Mouse (Mus musculus) C2C12 (cell line): Measurements from ENCODE around the gene Csnk1e. TPM values are rescaled to one million over a fixed set of nuclear protein-coding genes. Genes with fewer than 3 reads are reported as not detected.
A peak's percentile ranks its signal among the peaks of the same experiment; 100 is the strongest.
"Not testable (repeated sequence)": the region's sequence is repeated elsewhere in the genome, so short reads cannot be mapped to it uniquely, and the experiment has no call there.

Experiments
- H3K27me3 ChIP-seq: one replicate; pipeline ENCODE4 v1.6.1; 2011; ENCODE audit not compliant: control insufficient read depth, insufficient read depth, insufficient read length
- H3K36me3 ChIP-seq: one replicate; pipeline ENCODE4 v1.6.1; 2011; ENCODE audit not compliant: control insufficient read depth, insufficient read depth
- H3K4me3 ChIP-seq: one replicate; pipeline ENCODE4 v1.5.1; 2011; ENCODE audit warnings: mild to moderate bottlenecking, control low read depth; ENCODE audit not compliant: poor library complexity, insufficient read depth, severe bottlenecking
- H3K79me2 ChIP-seq: one replicate; pipeline ENCODE4 v1.6.1; 2011; ENCODE audit not compliant: control insufficient read depth, insufficient read depth
- H3K79me3 ChIP-seq: one replicate; pipeline ENCODE4 v1.6.1; 2011; ENCODE audit warnings: low read depth, control low read depth
- H3ac ChIP-seq: one replicate; pipeline ENCODE3; 2011; ENCODE audit warnings: low read depth; ENCODE audit not compliant: control insufficient read depth, insufficient read length
- CEBPB ChIP-seq: IDR thresholded peaks from one replicate; pipeline ENCODE4 v1.6.1; 2011; ENCODE audit warnings: low read depth, mild to moderate bottlenecking, control low read depth, moderate library complexity
- CTCF ChIP-seq: IDR thresholded peaks from one replicate; pipeline ENCODE4 v1.5.1; 2011; ENCODE audit not compliant: control insufficient read depth, insufficient read depth, insufficient read length
- FOSL1 ChIP-seq: IDR thresholded peaks from one replicate; pipeline ENCODE4 v1.8.0; 2011; ENCODE audit warnings: mild to moderate bottlenecking, low read length; ENCODE audit not compliant: poor library complexity, insufficient read depth, severe bottlenecking
- MAX ChIP-seq: IDR thresholded peaks from one replicate; pipeline ENCODE4 v1.6.1; 2011; ENCODE audit warnings: mild to moderate bottlenecking, control low read depth
- MYOD1 ChIP-seq: IDR thresholded peaks from one replicate; pipeline ENCODE4 v1.6.1; 2011; ENCODE audit warnings: low read depth; ENCODE audit not compliant: control insufficient read depth, insufficient read length
- MYOG ChIP-seq: IDR thresholded peaks from one replicate; pipeline ENCODE4 v1.6.1; 2011; ENCODE audit not compliant: control insufficient read depth, insufficient read length; ENCODE audit errors: extremely low read depth
- USF1 ChIP-seq: IDR thresholded peaks from one replicate; pipeline ENCODE4 v1.6.1; 2011; ENCODE audit warnings: low read depth, mild to moderate bottlenecking, control low read depth, moderate library complexity
- polyA plus RNA-seq: library from polyadenylated mRNA; unstranded; fragments of >200 nt; fragmentation: generic; extraction: Trizol; gene quantifications from one replicate; pipeline ENCODE4 v1.2.1, GENCODE M21; 2012; ENCODE audit warnings: missing spikeins

Csnk1e gene
- polyA plus RNA-seq, 1 experiment, result 98.6 TPM

DNA sequence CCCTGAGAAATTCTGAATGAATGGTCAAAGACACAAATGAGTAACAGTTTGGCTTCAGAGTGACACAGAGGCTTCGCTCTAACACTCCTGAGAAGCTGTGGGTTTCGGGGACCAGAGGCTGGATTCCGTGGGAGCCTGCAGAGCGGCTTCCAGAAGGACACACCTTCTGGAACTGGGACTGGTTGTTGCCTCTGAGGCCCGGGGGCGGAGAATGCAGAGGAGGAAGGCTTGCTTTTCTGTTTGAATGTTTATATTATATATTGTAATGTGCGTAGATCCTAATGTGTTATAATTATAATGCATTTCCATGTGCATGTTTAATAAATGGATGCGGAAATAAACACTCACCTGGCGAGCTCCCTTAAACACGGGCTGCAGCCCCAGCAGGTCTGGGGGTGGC is 15.7 kb upstream of the Csnk1e start:
- no peaks in the 10 kb centered on the region for H3K79me3 ChIP-seq
- no peak overlapping the region for H3K4me3 ChIP-seq
- TF ChIP-seq USF1, result no peak
- TF ChIP-seq FOSL1, result no peak
- no peak for TF ChIP-seq CTCF
- TF ChIP-seq MAX, result no peak
- no peak for TF ChIP-seq MYOG
- no peak for TF ChIP-seq CEBPB
- no peak for TF ChIP-seq MYOD1

DNA sequence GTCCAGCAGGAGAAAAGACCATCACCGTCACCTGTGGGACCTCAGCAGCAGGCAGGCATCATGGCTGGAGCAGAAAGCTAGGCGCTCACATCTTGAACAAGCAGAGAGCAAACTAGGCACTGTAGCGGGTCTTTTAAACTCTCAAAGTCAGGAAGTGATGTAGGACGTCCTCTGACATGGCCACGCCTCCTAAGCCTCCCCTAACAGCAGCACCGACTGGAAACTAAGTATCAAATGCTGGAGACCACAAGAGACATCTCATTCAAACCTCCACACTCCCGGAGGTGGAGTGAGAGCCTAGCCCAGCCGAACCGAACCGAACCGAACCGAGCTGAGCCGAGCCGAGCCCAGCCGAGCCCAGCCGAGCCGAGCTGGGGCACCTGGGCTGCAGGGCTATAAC is 15.2 kb upstream of the Csnk1e start:
- H3K27me3 ChIP-seq, result peaks cover 4% of the 10 kb centered on the region
- no peaks in the 10 kb centered on the region for H3K79me3 ChIP-seq
- TF ChIP-seq MYOD1, result no peak
- H3K79me2 ChIP-seq, result no peaks in the 10 kb centered on the region
- no peak overlapping the region for H3K4me3 ChIP-seq
- no peak overlapping the region for H3ac ChIP-seq
- no peaks in the 10 kb centered on the region for H3K36me3 ChIP-seq

More for the DNA sequence above, 15.7 kb upstream of the Csnk1e start:
- Histone ChIP-seq H3ac (no peak overlapping the region), H3K79me2 (no peaks in the 10 kb centered on the region), H3K27me3 (peaks cover 5% of the 10 kb centered on the region), H3K36me3 (no peaks in the 10 kb centered on the region)

DNA sequence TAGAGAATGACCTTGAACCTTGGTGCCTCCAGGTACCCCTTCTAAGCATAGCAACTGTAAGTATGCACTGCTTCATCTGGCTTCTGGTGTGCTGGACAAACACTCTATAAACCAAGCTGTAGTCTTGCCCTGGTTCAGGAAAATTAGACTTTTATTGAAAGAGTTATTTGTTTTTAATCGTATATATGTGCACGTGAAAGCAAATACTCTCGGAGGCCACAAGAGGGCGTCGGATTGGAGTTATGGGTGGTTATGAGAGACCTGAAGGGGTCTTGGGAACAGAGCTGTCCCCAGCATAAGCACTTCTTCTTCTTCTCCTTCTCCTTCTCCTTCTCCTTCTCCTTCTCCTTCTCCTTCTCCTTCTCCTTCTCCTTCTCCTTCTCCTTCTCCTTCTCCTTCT is 14.2 kb upstream of the Csnk1e start:
- Histone ChIP-seq H3K79me3 (no peaks in the 10 kb centered on the region), H3ac (no peak overlapping the region), H3K4me3 (no peak overlapping the region), H3K36me3 (no peaks in the 10 kb centered on the region), H3K79me2 (no peaks in the 10 kb centered on the region), H3K27me3 (peaks cover 4% of the 10 kb centered on the region)
- TF ChIP-seq CTCF, result no peak
- TF ChIP-seq CEBPB, result no peak
- no peak for TF ChIP-seq MYOD1
- no peak for TF ChIP-seq MAX
- no peak for TF ChIP-seq USF1
- TF ChIP-seq MYOG, result no peak
- no peak for TF ChIP-seq FOSL1

DNA sequence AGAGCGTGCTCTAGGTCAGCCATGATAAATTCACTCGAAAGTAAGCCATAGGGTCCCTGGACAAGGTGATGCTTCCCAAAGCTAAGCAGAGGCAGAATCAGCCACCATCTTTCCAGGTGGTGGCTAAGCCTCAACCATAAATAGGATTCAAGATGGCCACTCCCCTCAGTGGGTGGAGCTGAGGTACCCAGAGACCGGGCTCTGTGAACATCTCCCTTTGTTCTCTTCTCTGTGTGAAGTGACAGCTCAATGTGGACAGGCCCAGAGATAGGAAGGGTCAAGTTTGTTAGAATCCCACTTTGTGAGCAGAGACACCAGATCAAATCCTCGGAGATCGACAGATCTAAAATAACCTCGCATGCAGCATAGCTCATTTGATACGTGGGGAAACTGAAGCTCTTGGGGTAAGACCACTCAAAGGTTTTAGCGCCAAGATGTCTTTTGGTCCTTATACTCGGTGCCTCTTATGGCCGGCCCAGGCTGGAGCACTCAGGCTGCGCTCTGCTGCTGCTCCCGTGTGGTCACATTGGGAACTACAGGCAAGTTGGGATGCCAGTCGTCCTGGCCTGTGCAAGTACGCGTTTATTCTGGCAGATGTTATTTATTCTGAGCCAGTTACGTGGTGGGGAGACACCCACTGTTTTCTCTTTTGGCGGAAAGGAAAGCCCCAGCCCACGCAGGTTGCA is 11.4 kb upstream of the Csnk1e start:
- no peaks in the 10 kb centered on the region for H3K36me3 ChIP-seq
- peaks cover 12% of the 10 kb centered on the region for H3K27me3 ChIP-seq
- TF ChIP-seq MAX (peak; percentile 49), CTCF (peak; percentile 98), CEBPB (no peak)
- no peak overlapping the region for H3ac ChIP-seq
- H3K79me2 ChIP-seq, result no peaks in the 10 kb centered on the region
- H3K4me3 ChIP-seq, result no peak overlapping the region
- H3K79me3 ChIP-seq, result no peaks in the 10 kb centered on the region

DNA sequence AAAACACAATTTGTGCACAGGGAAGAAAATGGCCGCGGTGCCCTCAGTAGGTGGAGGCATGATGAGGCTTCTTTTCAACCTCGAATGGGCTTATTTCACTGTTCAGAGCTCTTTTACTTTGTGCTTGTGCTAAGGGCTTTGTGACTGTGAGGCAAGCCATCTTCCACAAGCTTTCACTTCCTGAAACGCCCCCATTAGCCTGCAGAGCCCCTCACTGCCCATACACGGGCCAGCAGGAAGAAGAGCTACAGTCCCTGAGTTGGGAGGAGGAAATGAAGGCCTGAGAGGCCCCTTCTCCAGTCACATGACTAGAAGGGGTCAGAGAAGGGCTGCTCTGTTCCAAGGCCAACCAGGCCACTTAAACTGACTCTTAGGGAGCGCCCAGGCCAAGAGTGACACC is 1.2 kb upstream of the Csnk1e start:
- H3K4me3 ChIP-seq, result no peak overlapping the region
- TF ChIP-seq MAX, result no peak
- TF ChIP-seq FOSL1, result no peak
- TF ChIP-seq USF1, result no peak
- TF ChIP-seq CEBPB, result no peak
- TF ChIP-seq MYOG, result no peak
- no peak for TF ChIP-seq MYOD1
- TF ChIP-seq CTCF, result no peak
- H3K79me2 ChIP-seq, result no peaks in the 10 kb centered on the region
- no peaks in the 10 kb centered on the region for H3K36me3 ChIP-seq
- peaks cover 11% of the 10 kb centered on the region for H3K27me3 ChIP-seq
- no peak overlapping the region for H3ac ChIP-seq
- H3K79me3 ChIP-seq, result no peaks in the 10 kb centered on the region

DNA sequence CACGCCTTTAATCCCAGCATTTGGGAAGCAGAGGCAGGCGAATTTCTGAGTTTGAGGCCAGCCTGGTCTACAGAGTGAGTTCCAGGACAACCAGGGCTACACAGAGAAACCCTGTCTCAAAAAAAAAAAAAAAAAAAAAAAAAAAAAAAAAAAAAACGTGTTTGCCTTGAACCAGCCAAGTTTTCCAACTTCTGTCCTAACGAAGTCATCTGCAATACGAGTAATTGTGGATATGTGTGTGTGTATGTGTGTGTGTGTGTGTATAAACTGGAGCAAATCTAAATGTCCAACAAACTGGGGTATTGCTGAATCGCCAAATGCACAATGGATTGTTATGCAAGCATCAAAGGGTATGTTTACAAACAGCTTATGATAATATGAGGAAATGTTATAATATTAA is 738 bp upstream of the Csnk1e start:
- not testable (repeated sequence) for H3K27me3 ChIP-seq, H3K4me3 ChIP-seq, H3ac ChIP-seq, H3K79me3 ChIP-seq, H3K36me3 ChIP-seq, H3K79me2 ChIP-seq
